Mouse (Mus musculus): Measurements from ENCODE around the gene Sva. TPM values are rescaled to one million over a fixed set of nuclear protein-coding genes. Genes with fewer than 3 reads are reported as not detected.

Gene Sva
- polyA plus RNA-seq (2017; shearing (Covaris generic)) = not detected

GRCm38 (mm10) chr6:42038094-42038493 is at the start of gene Sva:
TSS of gene Sva (plus strand) at chr6:42038394.

Other genes with a start within 250 kb of the Sva start
- gene Pip, start 190.9 kb upstream of the Sva start, polyA plus RNA-seq (2017; shearing (Covaris generic)) = not detected
- not detected for gene Sval2, start 185.4 kb upstream of the Sva start, polyA plus RNA-seq (2017; shearing (Covaris generic))
- not detected for gene Sval1, start 86.8 kb upstream of the Sva start, polyA plus RNA-seq (2017; shearing (Covaris generic))
- gene Sval3, start 70.3 kb upstream of the Sva start, polyA plus RNA-seq (2017; shearing (Covaris generic)) = not detected
- gene Tas2r139, start 102.5 kb downstream of the Sva start, polyA plus RNA-seq (2017; shearing (Covaris generic)) = not detected
- gene Tas2r144, start 176.9 kb downstream of the Sva start, polyA plus RNA-seq (2017; shearing (Covaris generic)) = not detected
- gene Gstk1, start 207.5 kb downstream of the Sva start, polyA plus RNA-seq (2017; shearing (Covaris generic)) = 7.2 TPM
- not detected for gene Tmem139, start 223.6 kb downstream of the Sva start, polyA plus RNA-seq (2017; shearing (Covaris generic))
- 37.6 TPM for gene Casp2, start 226.6 kb downstream of the Sva start, polyA plus RNA-seq (2017; shearing (Covaris generic))
- not detected for gene Clcn1, start 248.3 kb downstream of the Sva start, polyA plus RNA-seq (2017; shearing (Covaris generic))

Measured in effector memory CD4-positive, alpha-beta T cell, adult 7 months (primary cell).